Mouse (Mus musculus): ENCODE measurements around the gene Pbx2. TPM values are rescaled to one million over a fixed set of nuclear protein-coding genes. Genes with fewer than 3 reads are reported as not detected.

Pbx2 gene
- polyA plus RNA-seq, 1 experiment from 2014 or later = 3.2 TPM

- no peak overlapping the region for H3K27ac ChIP-seq (ENCODE audit: low read length)
- no peaks in the 10 kb centered on the region; the same call in 1 of the 2 replicates for H3K27me3 ChIP-seq (ENCODE audit: control insufficient read depth, insufficient read depth, low read depth, low read length)
- H3K9me3 ChIP-seq (replicated peaks; ENCODE audit: control insufficient read depth, low read length) = no peaks in the 10 kb centered on the region
- H3K9ac ChIP-seq (ENCODE audit: low read depth, low read length) = no peak overlapping the region
- 64% methylated on average over 13 of the region's 13 CpGs for WGBS (ENCODE audit: insufficient replicate concordance)
- H3K4me3 ChIP-seq (ENCODE audit: low read depth, low read length) = no peak overlapping the region
- H3K4me2 ChIP-seq (ENCODE audit: low read depth, low read length) = no peak overlapping the region
- no peaks in the 10 kb centered on the region for H3K36me3 ChIP-seq (ENCODE audit: control insufficient read depth, insufficient read depth)
- no peaks in the 10 kb centered on the region for H3K4me1 ChIP-seq (ENCODE audit: control insufficient read depth, low read depth, low read length)
- ATAC-seq (ENCODE audit: low read depth) = no peak
These were observed 22.6 kb upstream of the Pbx2 start for GRCm38 (mm10) chr17:34568421-34568820.

DNA sequence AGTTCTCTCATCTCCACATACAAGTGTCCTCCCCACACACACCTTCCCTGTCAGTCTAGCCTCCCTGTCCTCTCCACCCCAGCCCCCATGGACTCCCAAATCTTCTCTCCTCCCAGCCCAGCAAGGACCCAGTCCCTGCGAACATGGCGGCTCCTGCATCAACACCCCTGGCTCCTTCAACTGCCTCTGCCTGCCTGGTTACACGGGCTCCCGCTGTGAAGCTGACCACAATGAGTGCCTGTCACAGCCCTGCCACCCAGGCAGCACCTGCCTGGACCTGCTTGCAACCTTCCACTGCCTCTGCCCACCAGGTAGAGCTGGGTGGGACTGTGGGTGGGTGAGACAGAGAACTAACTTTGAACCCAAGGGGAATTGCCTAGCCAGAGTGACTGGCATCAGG, 21.1 kb upstream of the Pbx2 start:
- Histone ChIP-seq H3K4me2 (ENCODE audit: low read depth, low read length) (no peak overlapping the region), H3K9ac (ENCODE audit: low read depth, low read length) (no peak overlapping the region), H3K4me1 (ENCODE audit: control insufficient read depth, low read depth, low read length) (no peaks in the 10 kb centered on the region), H3K27me3 (ENCODE audit: control insufficient read depth, insufficient read depth, low read depth, low read length) (no peaks in the 10 kb centered on the region; the same call in 1 of the 2 replicates), H3K27ac (ENCODE audit: low read length) (no peak overlapping the region), H3K36me3 (ENCODE audit: control insufficient read depth, insufficient read depth) (no peaks in the 10 kb centered on the region), H3K9me3 (replicated peaks; ENCODE audit: control insufficient read depth, low read length) (no peaks in the 10 kb centered on the region), H3K4me3 (ENCODE audit: low read depth, low read length) (no peak overlapping the region)
- no peak for ATAC-seq (ENCODE audit: low read depth)
- 62% methylated on average over 4 of the region's 4 CpGs for WGBS (ENCODE audit: insufficient replicate concordance)

DNA sequence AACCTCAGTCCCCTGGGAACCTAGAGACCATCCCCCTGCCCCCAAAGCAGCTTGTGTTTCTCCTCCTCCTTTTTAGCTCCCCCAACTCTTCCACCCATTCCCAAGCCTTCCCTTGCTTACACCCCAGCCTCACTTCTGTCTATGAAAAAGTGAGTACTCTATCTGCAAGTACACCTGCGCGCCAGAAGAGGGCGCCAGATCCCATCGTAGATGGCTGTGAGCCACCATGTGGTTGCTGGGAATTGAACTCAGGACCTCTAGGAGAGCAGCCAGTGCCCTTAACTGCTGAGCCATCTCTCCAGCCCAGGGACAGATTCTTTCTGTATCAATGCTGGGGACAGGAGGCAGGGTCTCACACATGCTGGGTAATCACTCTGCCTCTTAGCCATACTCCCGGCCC, 19.2 kb upstream of the Pbx2 start:
- Histone ChIP-seq H3K27me3 (ENCODE audit: control insufficient read depth, insufficient read depth, low read depth, low read length) (no peaks in the 10 kb centered on the region; the same call in 1 of the 2 replicates), H3K27ac (ENCODE audit: low read length) (no peak overlapping the region), H3K4me2 (ENCODE audit: low read depth, low read length) (no peak overlapping the region), H3K9me3 (replicated peaks; ENCODE audit: control insufficient read depth, low read length) (no peaks in the 10 kb centered on the region), H3K4me3 (ENCODE audit: low read depth, low read length) (no peak overlapping the region), H3K36me3 (ENCODE audit: control insufficient read depth, insufficient read depth) (no peaks in the 10 kb centered on the region), H3K9ac (ENCODE audit: low read depth, low read length) (no peak overlapping the region), H3K4me1 (ENCODE audit: control insufficient read depth, low read depth, low read length) (no peaks in the 10 kb centered on the region)
- WGBS (ENCODE audit: insufficient replicate concordance) = 11% methylated on average over 5 of the region's 5 CpGs
- ATAC-seq (ENCODE audit: low read depth) = no peak

- Histone ChIP-seq H3K9ac (ENCODE audit: low read depth, low read length) (no peak overlapping the region), H3K4me2 (ENCODE audit: low read depth, low read length) (no peak overlapping the region), H3K27me3 (ENCODE audit: control insufficient read depth, insufficient read depth, low read depth, low read length) (no peaks in the 10 kb centered on the region; the same call in 1 of the 2 replicates), H3K4me1 (ENCODE audit: control insufficient read depth, low read depth, low read length) (no peaks in the 10 kb centered on the region), H3K36me3 (ENCODE audit: control insufficient read depth, insufficient read depth) (no peaks in the 10 kb centered on the region), H3K4me3 (ENCODE audit: low read depth, low read length) (no peak overlapping the region), H3K27ac (ENCODE audit: low read length) (no peak overlapping the region), H3K9me3 (replicated peaks; ENCODE audit: control insufficient read depth, low read length) (no peaks in the 10 kb centered on the region)
- 46% methylated on average over 15 of the region's 15 CpGs for WGBS (ENCODE audit: insufficient replicate concordance)
- no peak for ATAC-seq (ENCODE audit: low read depth)
These were observed 18.7 kb upstream of the Pbx2 start for GRCm38 (mm10) chr17:34572361-34572760.

DNA sequence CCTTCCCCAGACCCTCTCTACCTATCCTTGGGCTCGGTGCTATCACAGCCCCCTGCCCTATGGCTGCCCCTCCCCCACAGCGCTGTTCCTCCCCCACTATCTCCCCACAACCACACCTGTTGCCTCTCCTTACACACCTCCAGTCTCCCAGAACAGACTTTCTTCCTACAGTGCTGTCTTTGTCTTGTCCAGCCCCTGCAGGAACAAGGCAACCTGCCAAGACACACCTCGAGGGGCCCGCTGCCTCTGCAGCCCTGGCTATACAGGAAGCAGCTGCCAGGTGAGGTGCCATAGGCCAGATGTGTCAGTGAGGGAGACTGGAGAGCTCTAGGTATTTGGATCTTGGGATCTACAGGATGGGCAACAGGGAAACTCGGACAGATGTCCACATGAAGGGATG, 14.5 kb upstream of the Pbx2 start:
- H3K27me3 ChIP-seq (ENCODE audit: control insufficient read depth, insufficient read depth, low read depth, low read length) = no peaks in the 10 kb centered on the region
- no peaks in the 10 kb centered on the region for H3K4me1 ChIP-seq (ENCODE audit: control insufficient read depth, low read depth, low read length)
- H3K27ac ChIP-seq (ENCODE audit: low read length) = no peak overlapping the region
- ATAC-seq (ENCODE audit: low read depth) = no peak
- H3K9me3 ChIP-seq (replicated peaks; ENCODE audit: control insufficient read depth, low read length) = no peaks in the 10 kb centered on the region
- no peak overlapping the region for H3K4me3 ChIP-seq (ENCODE audit: low read depth, low read length)
- no peaks in the 10 kb centered on the region for H3K36me3 ChIP-seq (ENCODE audit: control insufficient read depth, insufficient read depth)
- 46% methylated on average over 5 of the region's 5 CpGs for WGBS (ENCODE audit: insufficient replicate concordance)
- no peak overlapping the region for H3K4me2 ChIP-seq (ENCODE audit: low read depth, low read length)
- H3K9ac ChIP-seq (ENCODE audit: low read depth, low read length) = no peak overlapping the region

DNA sequence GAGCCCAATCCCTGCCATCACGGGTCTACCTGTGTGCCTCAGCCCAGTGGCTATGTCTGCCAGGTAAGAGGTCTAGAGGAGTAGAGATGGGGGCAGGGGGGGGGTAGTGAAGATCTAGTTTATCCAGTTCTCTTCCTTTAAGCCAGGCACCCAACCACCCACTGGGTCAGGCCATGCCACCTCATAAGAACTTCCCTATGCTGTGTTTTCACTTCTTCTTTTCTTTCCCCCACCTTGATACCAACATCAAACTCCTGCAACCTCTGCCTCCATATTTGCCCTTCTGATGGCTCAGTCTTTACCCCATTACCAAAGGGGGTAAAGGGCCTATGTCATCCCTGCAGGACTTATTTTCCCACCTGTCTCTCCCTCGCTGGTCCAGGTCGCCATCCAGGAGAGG, 13.0 kb upstream of the Pbx2 start:
- 68% methylated on average over 3 of the region's 3 CpGs for WGBS (ENCODE audit: insufficient replicate concordance)
- no peak for ATAC-seq (ENCODE audit: low read depth)
- no peaks in the 10 kb centered on the region for H3K36me3 ChIP-seq (ENCODE audit: control insufficient read depth, insufficient read depth)
- no peak overlapping the region for H3K4me2 ChIP-seq (ENCODE audit: low read depth, low read length)
- no peaks in the 10 kb centered on the region for H3K27me3 ChIP-seq (ENCODE audit: control insufficient read depth, insufficient read depth, low read depth, low read length)
- H3K9ac ChIP-seq (ENCODE audit: low read depth, low read length) = no peak overlapping the region
- no peaks in the 10 kb centered on the region for H3K4me1 ChIP-seq (ENCODE audit: control insufficient read depth, low read depth, low read length)
- H3K4me3 ChIP-seq (ENCODE audit: low read depth, low read length) = no peak overlapping the region
- H3K9me3 ChIP-seq (replicated peaks; ENCODE audit: control insufficient read depth, low read length) = no peaks in the 10 kb centered on the region
- no peak overlapping the region for H3K27ac ChIP-seq (ENCODE audit: low read length)

DNA sequence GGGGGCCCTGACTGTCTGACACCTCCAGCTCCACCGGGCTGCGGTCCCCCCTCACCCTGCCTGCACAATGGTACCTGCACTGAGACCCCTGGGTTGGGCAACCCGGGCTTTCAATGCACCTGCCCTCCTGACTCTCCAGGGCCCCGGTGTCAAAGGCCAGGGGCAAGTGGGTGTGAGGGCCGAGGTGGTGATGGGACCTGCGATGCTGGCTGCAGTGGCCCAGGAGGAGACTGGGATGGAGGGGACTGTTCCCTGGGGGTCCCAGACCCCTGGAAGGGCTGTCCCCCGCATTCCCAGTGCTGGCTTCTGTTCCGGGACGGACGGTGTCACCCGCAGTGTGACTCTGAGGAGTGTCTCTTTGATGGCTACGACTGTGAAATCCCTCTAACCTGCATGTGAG, 8.5 kb upstream of the Pbx2 start:
- H3K27me3 ChIP-seq (ENCODE audit: control insufficient read depth, insufficient read depth, low read depth, low read length) = no peaks in the 10 kb centered on the region
- no peak overlapping the region for H3K27ac ChIP-seq (ENCODE audit: low read length)
- H3K9me3 ChIP-seq (replicated peaks; ENCODE audit: control insufficient read depth, low read length) = no peaks in the 10 kb centered on the region
- no peak for ATAC-seq (ENCODE audit: low read depth)
- H3K36me3 ChIP-seq (ENCODE audit: control insufficient read depth, insufficient read depth) = no peaks in the 10 kb centered on the region
- 75% methylated on average over 12 of the region's 12 CpGs for WGBS (ENCODE audit: insufficient replicate concordance)
- no peak overlapping the region for H3K4me3 ChIP-seq (ENCODE audit: low read depth, low read length)
- no peak overlapping the region for H3K4me2 ChIP-seq (ENCODE audit: low read depth, low read length)
- peaks cover 9% of the 10 kb centered on the region for H3K4me1 ChIP-seq (ENCODE audit: control insufficient read depth, low read depth, low read length)
- H3K9ac ChIP-seq (ENCODE audit: low read depth, low read length) = no peak overlapping the region

GRCm38 (mm10) chr17:34583397-34583796, 7.7 kb upstream of the Pbx2 start:
- ATAC-seq (ENCODE audit: low read depth) = no peak
- Histone ChIP-seq H3K27me3 (ENCODE audit: control insufficient read depth, insufficient read depth, low read depth, low read length) (no peaks in the 10 kb centered on the region), H3K4me2 (ENCODE audit: low read depth, low read length) (no peak overlapping the region), H3K9me3 (replicated peaks; ENCODE audit: control insufficient read depth, low read length) (no peaks in the 10 kb centered on the region), H3K27ac (ENCODE audit: low read length) (no peak overlapping the region), H3K9ac (ENCODE audit: low read depth, low read length) (no peak overlapping the region), H3K4me3 (ENCODE audit: low read depth, low read length) (no peak overlapping the region), H3K4me1 (ENCODE audit: control insufficient read depth, low read depth, low read length) (peaks cover 15% of the 10 kb centered on the region), H3K36me3 (ENCODE audit: control insufficient read depth, insufficient read depth) (no peaks in the 10 kb centered on the region)
- 61% methylated on average over 7 of the region's 7 CpGs for WGBS (ENCODE audit: insufficient replicate concordance)

GRCm38 (mm10) chr17:34583819-34584218, 7.2 kb upstream of the Pbx2 start:
- no peak overlapping the region for H3K4me3 ChIP-seq (ENCODE audit: low read depth, low read length)
- H3K9me3 ChIP-seq (replicated peaks; ENCODE audit: control insufficient read depth, low read length) = no peaks in the 10 kb centered on the region
- H3K9ac ChIP-seq (ENCODE audit: low read depth, low read length) = no peak overlapping the region
- H3K36me3 ChIP-seq (ENCODE audit: control insufficient read depth, insufficient read depth) = no peaks in the 10 kb centered on the region
- H3K4me2 ChIP-seq (ENCODE audit: low read depth, low read length) = no peak overlapping the region
- no peak overlapping the region for H3K27ac ChIP-seq (ENCODE audit: low read length)
- H3K27me3 ChIP-seq (ENCODE audit: control insufficient read depth, insufficient read depth, low read depth, low read length) = no peaks in the 10 kb centered on the region
- peaks cover 19% of the 10 kb centered on the region for H3K4me1 ChIP-seq (ENCODE audit: control insufficient read depth, low read depth, low read length)
- no peak for ATAC-seq (ENCODE audit: low read depth)
- 80% methylated on average over 8 of the region's 8 CpGs for WGBS (ENCODE audit: insufficient replicate concordance)

- Histone ChIP-seq H3K4me1 (ENCODE audit: control insufficient read depth, low read depth, low read length) (peaks cover 32% of the 10 kb centered on the region), H3K27ac (ENCODE audit: low read length) (no peak overlapping the region), H3K4me3 (ENCODE audit: low read depth, low read length) (no peak overlapping the region), H3K27me3 (ENCODE audit: control insufficient read depth, insufficient read depth, low read depth, low read length) (no peaks in the 10 kb centered on the region), H3K4me2 (ENCODE audit: low read depth, low read length) (no peak overlapping the region), H3K9ac (ENCODE audit: low read depth, low read length) (no peak overlapping the region), H3K9me3 (replicated peaks; ENCODE audit: control insufficient read depth, low read length) (no peaks in the 10 kb centered on the region), H3K36me3 (ENCODE audit: control insufficient read depth, insufficient read depth) (no peaks in the 10 kb centered on the region)
- ATAC-seq (ENCODE audit: low read depth) = no peak
- 72% methylated on average over 8 of the region's 8 CpGs for WGBS (ENCODE audit: insufficient replicate concordance)
These were observed 5.9 kb upstream of the Pbx2 start for GRCm38 (mm10) chr17:34585121-34585520.

Data from liver, embryonic 16.5 days (tissue).